Mouse (Mus musculus) MEL (cell line): ENCODE results near the gene Spag9. TPM values are rescaled to one million over a fixed set of nuclear protein-coding genes. Genes with fewer than 3 reads are reported as not detected.

ENCODE experiments used
- DNase-seq: peaks from one replicate; pipeline ENCODE4 v3.0.0; 2011; ENCODE audit warnings: low read depth, low spot score
- H3K27ac ChIP-seq: 2 replicates; pipeline ENCODE4 v1.5.1; 2012; ENCODE audit warnings: low read depth, mild to moderate bottlenecking, control low read depth, low read length, moderate library complexity; ENCODE audit not compliant: control insufficient read depth
- H3K27me3 ChIP-seq, 2 experiments: fragments of 150-350 bp in 1 of 2; sonication (generic) in 1 of 2; 2 replicates each; pipeline ENCODE4 v1.6.1; 2012; ENCODE audit warnings: low read length in 2 of 2, mild to moderate bottlenecking in 2 of 2, improper control_type of control experiment in 1 of 2, moderate library complexity in 1 of 2; ENCODE audit not compliant: insufficient read depth in 2 of 2, control insufficient read depth in 1 of 2
- H3K36me3 ChIP-seq, 2 experiments: 2 replicates each; pipeline ENCODE4 v1.6.1; 2012 to 2014; ENCODE audit warnings: low read length in 2 of 2, improper control_type of control experiment in 1 of 2, inconsistent platforms in 1 of 2, mild to moderate bottlenecking in 1 of 2; ENCODE audit not compliant: insufficient read depth in 2 of 2, control insufficient read depth in 1 of 2
- H3K4me1 ChIP-seq, 2 experiments: fragments of 150-350 bp in 1 of 2; sonication (generic) in 1 of 2; 2 replicates each; pipeline ENCODE4 v1.6.1; 2012; ENCODE audit warnings: low read length in 2 of 2, improper control_type of control experiment in 1 of 2, mild to moderate bottlenecking in 1 of 2; ENCODE audit not compliant: insufficient read depth in 2 of 2, control insufficient read depth in 1 of 2
- H3K4me3 ChIP-seq, 2 experiments: fragments of 150-350 bp in 1 of 2; sonication (generic) in 1 of 2; 2 replicates each; pipeline ENCODE4 v1.5.1; 2012; ENCODE audit warnings: low read depth in 2 of 2, low read length in 2 of 2, mild to moderate bottlenecking in 2 of 2, moderate library complexity in 2 of 2, control low read depth in 1 of 2, improper control_type of control experiment in 1 of 2; ENCODE audit not compliant: control insufficient read depth in 1 of 2, insufficient read depth in 1 of 2
- H3K79me2 ChIP-seq: 2 replicates; pipeline ENCODE4 v1.6.1; 2012; ENCODE audit warnings: mild to moderate bottlenecking, low read length, moderate library complexity; ENCODE audit not compliant: control insufficient read depth, poor library complexity, insufficient read depth
- H3K9ac ChIP-seq: 2 replicates; pipeline ENCODE4 v1.6.1; 2012; ENCODE audit warnings: low read depth, mild to moderate bottlenecking, control low read depth, low read length, moderate library complexity; ENCODE audit not compliant: control insufficient read depth, poor library complexity, severe bottlenecking
- H3K9me3 ChIP-seq: fragments of 150-350 bp; sonication (generic); replicated peaks from 2 replicates; pipeline ENCODE4 v1.6.1; 2012; ENCODE audit warnings: mild to moderate bottlenecking, low read length, improper control_type of control experiment, moderate library complexity; ENCODE audit not compliant: insufficient read depth
- BHLHE40 ChIP-seq: IDR thresholded peaks from 2 replicates; pipeline ENCODE4 v1.6.1; 2012; ENCODE audit warnings: low read depth, mild to moderate bottlenecking, inconsistent platforms, low read length, improper control_type of control experiment, borderline replicate concordance
- ELF1 ChIP-seq: IDR thresholded peaks from 2 replicates; pipeline ENCODE4 v1.6.1; 2014; ENCODE audit warnings: low read depth, mild to moderate bottlenecking, inconsistent platforms, low read length, improper control_type of control experiment, moderate library complexity
- GABPA ChIP-seq: IDR thresholded peaks from 2 replicates; pipeline ENCODE4 v1.6.1; 2012; ENCODE audit warnings: low read depth, mild to moderate bottlenecking, inconsistent platforms, low read length, improper control_type of control experiment, moderate library complexity
- HCFC1 ChIP-seq: IDR thresholded peaks from 2 replicates; pipeline ENCODE4 v1.6.1; 2012; ENCODE audit warnings: low read depth, mild to moderate bottlenecking, inconsistent platforms, low read length, improper control_type of control experiment, moderate library complexity
- JUND ChIP-seq: IDR thresholded peaks from 2 replicates; pipeline ENCODE4 v1.6.1; 2011; ENCODE audit warnings: low read depth, mild to moderate bottlenecking, improper control_type of control experiment, low read length
- MEF2A ChIP-seq: IDR thresholded peaks from 2 replicates; pipeline ENCODE4 v1.6.1; 2014; ENCODE audit warnings: low read depth, mild to moderate bottlenecking, inconsistent platforms, low read length, improper control_type of control experiment; ENCODE audit not compliant: poor library complexity, insufficient replicate concordance, severe bottlenecking; ENCODE audit errors: extremely low read depth
- MXI1 ChIP-seq: IDR thresholded peaks from 2 replicates; pipeline ENCODE4 v1.6.1; 2011; ENCODE audit warnings: mild to moderate bottlenecking, low read depth, low read length, improper control_type of control experiment
- MYB ChIP-seq: IDR thresholded peaks from 2 replicates; pipeline ENCODE4 v1.6.1; 2011; ENCODE audit warnings: mild to moderate bottlenecking, low read depth, low read length, improper control_type of control experiment
- NELFE ChIP-seq: IDR thresholded peaks from 2 replicates; pipeline ENCODE4 v1.6.1; 2011; ENCODE audit warnings: low read depth, low read length, improper control_type of control experiment
- POLR2AphosphoS5 ChIP-seq: IDR thresholded peaks from 2 replicates; pipeline ENCODE4 v1.6.1; 2012; ENCODE audit warnings: low read depth, borderline replicate concordance, mild to moderate bottlenecking, inconsistent platforms, low read length, moderate library complexity, mixed read lengths
- RAD21 ChIP-seq: IDR thresholded peaks from 2 replicates; pipeline ENCODE4 v1.6.1; 2011; ENCODE audit warnings: mild to moderate bottlenecking, low read depth, low read length, improper control_type of control experiment
- RCOR1 ChIP-seq: IDR thresholded peaks from 2 replicates; pipeline ENCODE4 v1.6.1; 2012; ENCODE audit warnings: low read depth, mild to moderate bottlenecking, inconsistent platforms, low read length, improper control_type of control experiment
- SMC3 ChIP-seq: IDR thresholded peaks from 2 replicates; pipeline ENCODE4 v1.6.1; 2011; ENCODE audit warnings: low read depth, low read length, improper control_type of control experiment
- TAL1 ChIP-seq: IDR thresholded peaks from 2 replicates; pipeline ENCODE4 v1.6.1; 2012; ENCODE audit warnings: mild to moderate bottlenecking, inconsistent platforms, low read length, moderate library complexity, mixed read lengths
- UBTF ChIP-seq: IDR thresholded peaks from 2 replicates; pipeline ENCODE4 v1.6.1; 2012; ENCODE audit warnings: low read depth, mild to moderate bottlenecking, inconsistent platforms, low read length, improper control_type of control experiment, moderate library complexity, borderline replicate concordance; ENCODE audit not compliant: insufficient read depth
- USF1 ChIP-seq: IDR thresholded peaks from 2 replicates; pipeline ENCODE4 v1.6.1; 2014; ENCODE audit warnings: low read depth, mild to moderate bottlenecking, inconsistent platforms, low read length, improper control_type of control experiment, moderate library complexity
- ZKSCAN1 ChIP-seq: IDR thresholded peaks from 2 replicates; pipeline ENCODE4 v1.6.1; 2012; ENCODE audit warnings: low read depth, mild to moderate bottlenecking, inconsistent platforms, low read length, improper control_type of control experiment, moderate library complexity
- polyA plus RNA-seq, 2 experiments: library from polyadenylated mRNA; stranded (reverse) in 1 of 2; unstranded in 1 of 2; fragments of >175 nt in 1 of 2; fragments of >200 nt in 1 of 2; gene quantifications; 2 replicates each; pipeline versions ENCODE4 v1.2.1 to v1.2.4; 2012; ENCODE audit warnings: low replicate concordance in 2 of 2, low read depth in 1 of 2; ENCODE audit not compliant: insufficient read length in 2 of 2, insufficient read depth in 1 of 2, missing spikeins in 1 of 2
- total RNA-seq: library from RNA; depleted of rRNA; stranded (reverse); fragments of 300-350 nt; gene quantifications from 2 replicates; pipeline ENCODE4 v1.2.3, GENCODE M21; 2012

Spag9 gene
- total and polyA plus RNA-seq, 3 experiments: 18.9 to 279 (median 20.6) TPM

GRCm38 (mm10) chr11:94160443-94161266 lies 164.8 kb downstream of the Spag9 start:
- no peaks in the 10 kb centered on the region for H3K36me3 ChIP-seq
- no peak overlapping the region for H3K4me3 ChIP-seq
- no peaks in the 10 kb centered on the region for H3K79me2 ChIP-seq
- no peaks in the 10 kb centered on the region for H3K9me3 ChIP-seq
- H3K27me3 ChIP-seq: peaks cover 11 to 14% of the 10 kb centered on the region in 2 experiments
- TF ChIP-seq SMC3: no peak
- no peak for TF ChIP-seq ELF1
- no peak for TF ChIP-seq GABPA
- TF ChIP-seq ZKSCAN1: no peak
- no peaks in the 10 kb centered on the region for H3K4me1 ChIP-seq
- no peak overlapping the region for H3K27ac ChIP-seq
- no peak overlapping the region for H3K9ac ChIP-seq
- DNase-seq: no peak

GRCm38 (mm10) chr11:94161267-94161646 lies 165.4 kb downstream of the Spag9 start:
- H3K4me3 ChIP-seq: no peak overlapping the region
- H3K9me3 ChIP-seq: no peaks in the 10 kb centered on the region
- H3K79me2 ChIP-seq: no peaks in the 10 kb centered on the region
- H3K27ac ChIP-seq: no peak overlapping the region
- H3K9ac ChIP-seq: no peak overlapping the region
- no peak for DNase-seq
- no peaks in the 10 kb centered on the region for H3K4me1 ChIP-seq
- peaks cover 11 to 14% of the 10 kb centered on the region in 2 experiments for H3K27me3 ChIP-seq
- TF ChIP-seq NELFE: no peak
- TF ChIP-seq UBTF: no peak
- no peak for TF ChIP-seq RCOR1
- no peak for TF ChIP-seq RAD21
- no peak for TF ChIP-seq TAL1
- TF ChIP-seq USF1: no peak
- TF ChIP-seq MEF2A: no peak
- TF ChIP-seq MYB: no peak
- TF ChIP-seq BHLHE40: no peak
- no peak for TF ChIP-seq SMC3
- no peak for TF ChIP-seq JUND
- no peak for TF ChIP-seq POLR2AphosphoS5
- no peak for TF ChIP-seq HCFC1
- TF ChIP-seq MXI1: no peak
- no peaks in the 10 kb centered on the region for H3K36me3 ChIP-seq
